Mouse (Mus musculus) gastrocnemius, adult 8-10 months (tissue): ENCODE results near the gene Rngtt. TPM values are rescaled to one million over a fixed set of nuclear protein-coding genes. Genes with fewer than 3 reads are reported as not detected.
"Not testable (repeated sequence)": the region's sequence is repeated elsewhere in the genome, so short reads cannot be mapped to it uniquely, and the experiment has no call there.

Experiments
- DNase-seq, 2 experiments: peaks; one replicate each; pipeline ENCODE4 v3.0.0; 2022; ENCODE audit warnings: low spot score in 2 of 2
- total RNA-seq, 4 experiments: library from RNA; stranded (reverse); gene quantifications; 2 replicates each; pipeline ENCODE4 v1.2.4; 2022

The Rngtt gene
- total RNA-seq, 4 experiments from 2014 or later, result 6.4 to 8.4 (median 7.6) TPM

GRCm38 (mm10) chr4:33310840-33311437, 828 bp downstream of the Rngtt start:
- DNase-seq, result no peak

DNA sequence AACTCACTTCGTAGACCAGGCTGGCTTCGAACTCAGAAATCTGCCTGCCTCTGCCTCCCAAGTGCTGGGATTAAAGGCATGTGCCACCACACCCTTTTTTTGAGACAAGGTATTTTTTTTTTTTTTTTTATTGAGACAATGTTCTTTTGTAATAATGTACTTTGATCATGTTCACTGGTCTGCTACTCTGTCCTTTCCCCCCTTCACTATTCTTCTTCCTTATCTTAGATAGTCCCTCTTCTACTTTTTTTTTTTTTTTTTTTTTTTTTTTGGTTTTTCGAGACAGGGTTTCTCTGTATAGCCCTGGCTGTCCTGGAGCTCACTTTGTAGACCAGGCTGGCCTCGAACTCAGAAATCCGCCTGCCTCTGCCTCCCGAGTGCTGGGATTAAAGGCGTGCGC, 4.0 kb downstream of the Rngtt start:
- DNase-seq, result not testable (repeated sequence)

GRCm38 (mm10) chr4:33315840-33316239, 5.7 kb downstream of the Rngtt start:
- no peak for DNase-seq

GRCm38 (mm10) chr4:33331147-33331546, 21.0 kb downstream of the Rngtt start:
- DNase-seq, result no peak

DNA sequence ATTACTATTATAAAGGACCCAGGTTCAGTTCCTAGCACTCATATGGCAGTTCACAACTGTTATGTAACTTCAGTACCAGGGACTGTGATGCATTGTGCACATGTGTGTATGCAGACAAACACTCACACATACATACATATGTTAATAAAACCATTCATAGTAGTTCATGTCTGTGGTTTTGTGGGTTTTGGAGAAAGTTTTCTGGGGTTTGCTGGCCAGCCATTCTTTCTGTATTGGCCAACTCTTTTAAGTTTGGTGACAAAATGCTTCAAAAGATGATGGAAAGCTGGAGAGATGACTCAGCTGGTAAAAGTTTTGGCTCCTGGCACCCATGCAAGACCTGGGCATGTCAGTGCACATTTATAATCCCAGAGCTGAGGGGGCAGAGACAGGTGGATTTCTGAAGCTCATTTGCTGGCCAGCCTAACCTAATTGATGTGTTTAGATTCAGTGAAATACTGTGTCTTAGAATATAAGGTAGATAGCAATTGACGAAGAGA, 22.9 kb downstream of the Rngtt start:
- DNase-seq, result no peak

DNA sequence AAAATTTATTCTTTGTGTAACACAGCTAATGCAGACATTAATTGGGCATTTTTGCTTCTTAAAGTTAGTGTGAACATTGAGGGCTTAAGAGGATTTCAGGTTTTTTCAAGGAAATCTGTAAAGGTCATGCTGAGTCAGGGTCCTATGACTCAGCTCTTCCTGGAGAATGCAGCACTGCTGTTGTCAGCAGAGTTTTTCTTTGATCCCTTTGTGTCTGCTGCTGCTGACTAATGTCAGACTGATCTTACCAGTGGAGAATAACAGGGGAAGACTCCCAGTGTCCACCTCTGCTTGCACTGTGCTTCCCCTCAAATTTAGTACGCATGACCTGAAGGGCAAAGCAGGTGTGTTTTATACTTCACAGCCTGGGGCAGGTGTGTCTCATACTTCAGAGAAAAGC, 27.9 kb downstream of the Rngtt start:
- no peak for DNase-seq

DNA sequence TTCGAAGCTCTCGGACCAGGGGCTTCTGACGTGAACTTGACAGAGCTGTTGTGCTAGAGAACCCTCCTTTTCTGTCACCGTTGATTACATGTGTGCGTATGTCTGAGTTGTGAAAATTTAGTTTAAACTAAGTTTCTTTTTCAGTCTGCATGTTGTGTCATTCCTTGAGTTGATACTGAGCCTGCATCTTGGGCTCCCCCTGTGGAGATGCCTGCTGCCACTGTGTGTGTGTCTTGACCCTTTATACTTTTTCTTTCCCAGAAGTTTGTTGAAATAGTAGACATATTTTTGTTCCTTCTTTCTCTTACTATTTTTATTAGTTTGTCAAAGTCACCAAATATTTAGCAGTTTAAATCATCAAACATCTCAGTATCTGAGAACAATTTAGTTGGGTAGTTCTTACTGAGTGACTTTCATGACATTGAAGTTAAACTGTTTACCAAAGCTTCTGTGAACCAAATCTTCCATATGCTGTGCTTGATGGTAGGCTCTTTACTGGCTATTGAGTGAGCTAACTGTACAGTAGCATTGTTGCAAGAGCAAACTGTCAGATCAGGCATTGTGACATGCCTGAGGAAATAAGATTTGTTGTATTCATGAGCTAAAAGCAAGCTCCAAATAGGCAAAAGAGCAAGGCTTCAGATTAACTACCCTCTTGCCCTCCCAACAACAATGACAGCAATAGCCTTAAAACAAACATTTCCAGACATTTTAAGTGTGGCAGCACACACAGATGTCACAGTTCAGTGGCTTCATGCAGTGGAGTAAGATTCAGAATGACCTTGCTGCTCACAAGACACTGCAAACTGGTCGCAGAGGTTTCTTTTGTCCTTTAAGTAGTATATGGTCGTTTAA, 33.0 kb downstream of the Rngtt start:
- DNase-seq, result no peak

DNA sequence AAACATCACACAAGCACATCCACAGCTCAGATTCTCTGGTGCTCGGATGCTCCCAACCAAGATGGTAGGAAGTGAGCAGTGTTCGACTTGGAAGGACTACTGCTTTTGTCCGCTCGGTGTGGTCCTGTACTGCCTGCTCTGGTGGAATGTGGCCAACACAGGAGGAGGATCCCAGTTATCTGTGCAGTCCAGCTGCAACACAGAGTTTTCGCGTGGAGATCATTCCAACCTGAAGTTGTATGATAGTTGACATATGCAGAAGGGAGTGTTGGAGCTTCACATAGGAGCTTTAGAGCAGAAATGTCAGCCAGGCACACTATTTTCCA, 33.6 kb downstream of the Rngtt start:
- DNase-seq, result no peak

- DNase-seq, result no peak
These were observed 53.3 kb downstream of the Rngtt start for GRCm38 (mm10) chr4:33363451-33363850.

DNA sequence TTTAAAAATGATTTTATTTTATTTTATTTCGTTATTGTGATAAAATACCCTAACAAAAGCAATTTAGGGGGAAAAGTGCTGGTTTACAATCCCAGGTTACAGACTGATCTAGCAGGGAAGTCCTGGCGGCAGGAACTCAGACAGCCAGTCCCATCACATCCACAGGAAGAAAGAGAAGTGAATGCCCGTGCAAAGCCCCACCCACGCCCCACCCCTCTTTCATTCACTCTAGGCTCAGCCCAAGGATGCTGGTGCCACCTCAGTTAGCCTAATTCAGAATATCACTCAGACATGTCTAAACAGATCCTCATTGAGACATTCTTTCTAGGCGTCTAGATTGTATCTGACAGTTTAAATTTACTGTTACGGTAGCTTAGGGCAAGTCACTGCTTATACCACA, 64.8 kb downstream of the Rngtt start:
- no peak for DNase-seq

- no peak for DNase-seq
These were observed 67.5 kb downstream of the Rngtt start for GRCm38 (mm10) chr4:33377642-33378041.

GRCm38 (mm10) chr4:33378894-33379293, 68.8 kb downstream of the Rngtt start:
- no peak for DNase-seq

GRCm38 (mm10) chr4:33388899-33389298, 78.8 kb downstream of the Rngtt start:
- no peak for DNase-seq

- no peak for DNase-seq
These were observed 80.5 kb downstream of the Rngtt start for GRCm38 (mm10) chr4:33390660-33391059.

DNA sequence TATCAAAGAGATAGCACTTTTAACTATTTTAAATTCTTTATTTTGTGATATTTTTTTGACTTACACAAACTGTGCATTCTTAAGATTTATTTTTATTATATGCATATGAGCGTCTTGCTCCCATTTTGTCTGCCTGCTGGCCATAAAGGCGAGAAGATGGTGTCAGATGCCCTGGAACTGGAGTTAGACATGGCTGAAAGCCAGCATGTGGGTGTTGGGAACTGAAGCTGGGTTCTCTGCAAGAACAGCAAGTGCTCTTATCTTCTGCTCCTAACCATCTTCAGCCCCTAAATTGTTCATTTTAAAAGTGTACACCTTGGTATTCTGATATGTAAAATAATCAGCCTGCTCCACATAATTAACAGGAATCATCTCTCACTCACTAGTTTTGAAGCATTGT, 83.3 kb downstream of the Rngtt start:
- DNase-seq, result no peak

DNA sequence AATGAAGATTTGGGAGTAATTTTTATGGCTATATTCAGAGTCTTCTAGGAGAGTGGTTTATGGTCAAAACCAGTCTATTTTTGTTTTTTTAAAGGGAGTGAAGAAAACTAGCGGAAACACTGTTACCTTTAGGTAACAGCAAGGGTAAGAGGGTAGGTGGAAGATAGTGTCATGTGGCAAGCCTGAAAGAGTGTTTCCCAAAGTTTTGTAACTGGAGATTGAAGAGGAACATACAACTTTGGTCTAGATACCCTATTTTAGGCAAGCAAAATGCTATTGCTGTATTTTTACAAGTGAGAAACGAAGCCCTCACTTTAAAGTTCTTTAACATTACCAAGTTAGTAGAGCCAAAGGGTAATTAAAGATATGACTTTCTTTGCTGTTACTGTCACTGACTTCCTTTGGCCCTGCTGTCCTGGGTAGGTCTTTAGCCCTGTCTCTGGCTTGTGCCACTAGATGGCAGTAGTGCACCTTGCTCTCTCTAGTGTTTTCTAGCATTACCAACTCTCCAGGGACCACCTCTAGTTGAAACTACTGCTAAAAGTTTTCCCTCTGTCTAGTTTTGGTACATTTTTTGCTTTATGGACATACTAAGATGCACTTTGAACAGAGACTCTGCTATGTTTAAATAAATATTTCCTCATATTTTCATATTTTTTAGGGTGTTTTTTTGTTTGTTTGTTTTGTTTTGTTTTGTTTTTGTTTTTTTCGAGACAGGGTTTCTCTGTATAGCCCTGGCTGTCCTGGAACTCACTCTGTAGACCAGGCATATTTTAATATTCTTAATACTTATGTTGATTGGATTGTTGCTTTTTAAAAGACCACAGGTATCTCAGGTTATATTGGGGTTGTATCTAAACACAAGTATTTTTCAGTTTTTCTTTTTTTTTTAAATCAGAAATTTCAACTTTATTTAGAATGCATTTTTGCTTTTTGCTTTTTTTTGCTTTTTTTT, 86.4 kb downstream of the Rngtt start:
- DNase-seq, result peak; percentile 68 to 76

DNA sequence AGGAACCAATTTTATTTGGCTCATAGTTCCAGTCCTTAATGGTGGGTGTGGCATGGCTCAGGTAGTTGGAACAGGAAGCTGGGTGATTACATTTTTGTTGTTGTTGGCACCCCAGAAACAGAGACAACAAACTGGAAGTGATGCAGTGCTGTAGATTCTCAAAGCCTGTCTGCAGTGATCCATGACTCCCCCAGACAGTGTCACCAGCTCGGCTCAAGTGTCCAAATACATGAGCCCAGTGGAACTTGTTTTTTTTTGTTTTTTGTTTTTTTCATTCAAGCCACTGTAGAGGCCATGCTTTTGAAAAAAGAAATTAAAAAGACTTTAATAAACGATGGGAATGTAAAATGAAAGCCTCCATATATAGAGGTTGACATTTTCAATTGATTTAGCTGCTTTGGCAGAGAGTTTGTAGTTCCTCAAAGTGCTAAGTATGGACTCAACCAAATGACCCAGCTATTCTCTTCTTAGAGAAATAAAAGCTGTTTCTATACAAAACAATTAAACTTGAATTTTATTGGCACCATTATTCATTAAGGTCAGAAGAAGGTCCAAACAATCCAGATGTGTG, 95.7 kb downstream of the Rngtt start:
- no peak for DNase-seq

- peak; percentile 51 to 55 for DNase-seq
These were observed 103.7 kb downstream of the Rngtt start for GRCm38 (mm10) chr4:33413791-33414190.

DNA sequence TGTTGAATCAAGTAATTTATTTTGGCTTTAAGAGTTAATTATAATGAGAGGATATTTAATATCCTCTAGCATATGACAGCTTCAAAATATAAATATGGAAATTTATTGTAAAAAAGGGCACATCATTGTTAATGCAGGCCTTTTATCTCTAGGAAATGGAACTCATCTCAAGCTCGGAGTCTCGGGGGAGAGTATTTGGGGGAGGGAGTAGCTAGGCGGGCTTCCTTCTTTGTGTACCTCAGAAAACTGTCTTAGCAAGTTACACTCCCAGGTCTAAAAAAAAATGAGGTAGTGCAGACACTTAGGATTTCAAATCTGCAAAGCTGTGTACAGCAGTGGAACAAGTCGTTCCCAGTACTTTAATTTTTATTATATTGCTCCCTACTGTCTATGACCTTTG, 104.7 kb downstream of the Rngtt start:
- no peak for DNase-seq

GRCm38 (mm10) chr4:33417391-33417790, 107.3 kb downstream of the Rngtt start:
- no peak for DNase-seq

- no peak for DNase-seq
These were observed 109.5 kb downstream of the Rngtt start for GRCm38 (mm10) chr4:33419644-33420043.
